Mouse (Mus musculus) ES-Bruce4 (cell line): ENCODE measurements around the gene Krtap22-2. TPM values are rescaled to one million over a fixed set of nuclear protein-coding genes. Genes with fewer than 3 reads are reported as not detected.

Experiments
- H3K27ac ChIP-seq: 2 replicates; pipeline ENCODE4 v1.5.1; 2012; ENCODE audit warnings: low read length, inconsistent platforms; ENCODE audit not compliant: insufficient read depth
- H3K27me3 ChIP-seq: 2 replicates; pipeline ENCODE4 v1.6.1; 2012; ENCODE audit warnings: mild to moderate bottlenecking, low read length, inconsistent platforms; ENCODE audit not compliant: control insufficient read depth, poor library complexity, insufficient read depth, severe bottlenecking
- H3K36me3 ChIP-seq: 2 replicates; pipeline ENCODE4 v1.6.1; 2012; ENCODE audit warnings: inconsistent platforms, mild to moderate bottlenecking, low read length, moderate library complexity; ENCODE audit not compliant: control insufficient read depth, poor library complexity, insufficient read depth, severe bottlenecking
- H3K4me1 ChIP-seq: one replicate; pipeline ENCODE4 v1.8.1; 2011; ENCODE audit warnings: low read length; ENCODE audit not compliant: control insufficient read depth, insufficient read depth
- H3K4me3 ChIP-seq: 2 replicates; pipeline ENCODE4 v1.5.1; 2011; ENCODE audit warnings: low read depth, mild to moderate bottlenecking, low read length
- H3K9ac ChIP-seq: 2 replicates; pipeline ENCODE4 v1.6.1; 2012; ENCODE audit warnings: low read depth, mild to moderate bottlenecking, inconsistent platforms; ENCODE audit not compliant: poor library complexity, severe bottlenecking
- H3K9me3 ChIP-seq: replicated peaks from 2 replicates; pipeline ENCODE4 v1.6.1; 2012; ENCODE audit warnings: mild to moderate bottlenecking, low read length, inconsistent platforms; ENCODE audit not compliant: control insufficient read depth, poor library complexity, insufficient read depth, severe bottlenecking
- CTCF ChIP-seq: IDR thresholded peaks from one replicate; pipeline ENCODE4 v1.8.1; 2011; ENCODE audit warnings: low read depth, low read length
- EP300 ChIP-seq: IDR thresholded peaks from 2 replicates; pipeline ENCODE4 v1.6.1; 2011; ENCODE audit warnings: low read depth, low read length; ENCODE audit not compliant: insufficient read depth
- POLR2A ChIP-seq: IDR thresholded peaks from one replicate; pipeline ENCODE4 v1.8.1; 2011; ENCODE audit warnings: low read length; ENCODE audit not compliant: insufficient read depth
- polyA plus RNA-seq: library from polyadenylated mRNA; stranded (reverse); fragments of >200 nt; gene quantifications from 2 replicates; pipeline ENCODE4 v1.2.4, GENCODE M21; 2011; ENCODE audit warnings: low read depth; ENCODE audit not compliant: missing spikeins, insufficient read depth, insufficient read length

The Krtap22-2 gene
- polyA plus RNA-seq, 1 experiment, result not detected

DNA sequence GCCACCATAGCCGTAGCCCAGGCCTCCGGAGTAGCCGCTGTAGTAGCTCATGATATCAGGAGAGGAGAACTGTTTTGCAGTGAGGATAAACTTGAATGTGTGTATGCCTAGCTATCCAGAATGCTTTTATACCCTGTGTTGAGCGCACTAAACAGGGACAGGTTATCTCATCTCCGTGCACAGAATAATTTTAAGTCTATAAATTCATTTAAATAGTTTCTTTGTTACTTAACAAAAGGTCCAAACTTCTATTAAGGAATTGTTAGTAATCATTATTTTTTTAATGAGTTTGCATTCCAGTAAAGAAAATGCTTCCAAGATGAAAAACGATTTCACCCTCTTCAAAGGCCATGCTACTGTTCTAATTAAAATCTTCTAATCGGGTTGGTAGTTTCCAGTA, 47.8 kb downstream of the Krtap22-2 start, which contains the start of gene Krtap16-3:
Gene Krtap16-3 (minus strand): TSS at position 101 of the 400 bp plus-strand sequence.
- no peaks in the 10 kb centered on the region for H3K36me3 ChIP-seq
- H3K9ac ChIP-seq, result no peak within 1 kb of the TSS
- H3K4me3 ChIP-seq, result no peak within 1 kb of the TSS
- TF ChIP-seq POLR2A (no peak), CTCF (no peak), EP300 (no peak)
- no peaks in the 10 kb centered on the region for H3K4me1 ChIP-seq
- no peaks in the 10 kb centered on the region for H3K27me3 ChIP-seq
- peaks cover 4% of the 10 kb centered on the region for H3K9me3 ChIP-seq
- H3K27ac ChIP-seq, result no peak within 1 kb of the TSS

Other genes starting within 250 kb of the Krtap22-2 start
- gene 2310057N15Rik, start 236.6 kb downstream of the Krtap22-2 start, polyA plus RNA-seq, result not detected in 2 replicates
- not detected in 2 replicates for gene Gm5965, start 232.9 kb downstream of the Krtap22-2 start, polyA plus RNA-seq
- gene Gm20741, start 198.5 kb downstream of the Krtap22-2 start, polyA plus RNA-seq, result not detected in 2 replicates
- not detected in 2 replicates for gene Krtap15, start 190.5 kb downstream of the Krtap22-2 start, polyA plus RNA-seq
- gene Krtap14, start 184.6 kb downstream of the Krtap22-2 start, polyA plus RNA-seq, result not detected in 2 replicates
- gene Krtap19-1, start 141.3 kb downstream of the Krtap22-2 start, polyA plus RNA-seq, result not detected in 2 replicates
- not detected in 2 replicates for gene Krtap19-2, start 136.5 kb downstream of the Krtap22-2 start, polyA plus RNA-seq
- not detected in 2 replicates for gene Krtap19-3, start 132.7 kb downstream of the Krtap22-2 start, polyA plus RNA-seq
- gene Krtap19-4, start 125.7 kb downstream of the Krtap22-2 start, polyA plus RNA-seq, result not detected in 2 replicates
- gene Krtap19-5, start 114.3 kb downstream of the Krtap22-2 start, polyA plus RNA-seq, result not detected in 2 replicates
- not detected in 2 replicates for gene Krtap19-9b, start 78.5 kb downstream of the Krtap22-2 start, polyA plus RNA-seq
- not detected in 2 replicates for gene Krtap16-3, start 47.9 kb downstream of the Krtap22-2 start, polyA plus RNA-seq
- not detected in 2 replicates for gene Gm10229, start 4.5 kb upstream of the Krtap22-2 start, polyA plus RNA-seq
- not detected in 2 replicates for gene Krtap6-1, start 20.9 kb upstream of the Krtap22-2 start, polyA plus RNA-seq
- gene Gm10228, start 30.7 kb upstream of the Krtap22-2 start, polyA plus RNA-seq, result not detected in 2 replicates
- gene Krtap6-5, start 37.1 kb upstream of the Krtap22-2 start, polyA plus RNA-seq, result not detected in 2 replicates
- gene 1110025L11Rik, start 53.2 kb upstream of the Krtap22-2 start, polyA plus RNA-seq, result not detected in 2 replicates
- not detected in 2 replicates for gene Krtap6-3, start 73.3 kb upstream of the Krtap22-2 start, polyA plus RNA-seq
- not detected in 2 replicates for gene Gm6358, start 130.1 kb upstream of the Krtap22-2 start, polyA plus RNA-seq
- not detected in 2 replicates for gene Gm10061, start 140.3 kb upstream of the Krtap22-2 start, polyA plus RNA-seq
- not detected in 2 replicates for gene Gm9789, start 147.2 kb upstream of the Krtap22-2 start, polyA plus RNA-seq
- gene Gm7735, start 158.7 kb upstream of the Krtap22-2 start, polyA plus RNA-seq, result not detected in 2 replicates
- gene 1110057P08Rik, start 164.0 kb upstream of the Krtap22-2 start, polyA plus RNA-seq, result not detected in 2 replicates
- gene Krtap20-2, start 195.1 kb upstream of the Krtap22-2 start, polyA plus RNA-seq, result not detected in 2 replicates